Mouse (Mus musculus) T-helper 1 cell (primary cell): ENCODE measurements around the gene Akt3.

Source experiments
- in situ Hi-C: fragments of 300-600 bp; cut with MboI, MseI; formaldehyde crosslinking; loops from one replicate; pipeline ENCODE4 v1.15.1; 2025; ENCODE audit warnings: high pct_unique_total_duplicates

Akt3 gene

DNA sequence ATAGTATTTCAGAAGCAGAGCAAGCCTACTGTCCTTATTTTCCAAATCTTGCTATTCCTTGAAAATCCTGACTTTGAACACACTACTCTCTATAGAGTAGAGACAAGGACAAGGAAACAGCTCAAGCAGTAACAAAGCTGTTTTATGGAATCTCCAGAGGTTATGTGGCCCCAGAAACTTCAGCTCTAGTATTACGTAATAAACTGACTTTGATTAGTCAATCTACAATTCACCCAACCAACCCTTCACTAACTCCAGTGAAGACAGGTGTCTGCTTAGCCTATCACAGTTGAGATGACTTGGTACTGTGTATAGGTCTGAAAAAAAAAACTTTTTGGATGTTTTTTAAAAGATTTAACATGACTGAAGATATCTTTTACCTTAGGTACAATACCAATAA lies 67.6 kb downstream of the Akt3 start:
- in situ Hi-C loops: no loop called here

DNA sequence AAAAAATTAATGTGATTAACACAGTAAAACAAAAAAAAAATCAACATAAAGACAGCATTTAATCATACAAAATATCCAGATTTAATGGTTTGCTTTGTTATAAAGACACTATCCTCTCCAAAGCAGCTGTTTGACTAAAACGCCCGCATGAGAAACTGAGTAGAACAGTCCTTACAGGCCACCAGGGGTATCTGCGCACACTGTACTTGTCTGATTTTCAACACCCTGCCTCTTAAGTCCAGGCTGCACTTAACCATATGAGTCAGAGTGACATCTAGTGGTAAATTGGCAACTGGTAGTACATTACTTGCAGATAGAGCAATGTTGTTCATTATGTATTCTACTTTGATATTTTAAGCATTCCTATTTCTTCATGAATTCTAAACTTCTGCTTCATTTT lies 69.3 kb downstream of the Akt3 start:
- in situ Hi-C loops: no loop called here

DNA sequence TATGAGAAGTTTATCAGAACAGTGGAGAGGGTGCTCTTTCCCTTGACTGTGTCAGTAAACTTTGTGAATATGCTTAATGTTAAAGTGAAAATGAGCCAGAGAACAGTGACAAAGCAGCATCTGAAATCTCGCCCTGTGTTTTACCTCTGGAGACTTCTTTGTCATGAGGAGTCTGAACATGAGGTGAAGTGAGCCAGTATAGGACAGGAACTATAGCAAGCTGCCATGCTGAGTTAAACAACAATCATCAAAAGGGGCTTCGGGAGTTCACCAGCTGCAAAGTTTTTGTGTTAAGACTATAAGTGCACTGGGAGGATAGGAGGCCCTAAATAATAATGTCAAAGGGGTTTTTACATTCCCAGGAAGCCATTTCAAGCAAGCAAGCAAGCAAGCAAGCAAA lies 71.3 kb downstream of the Akt3 start:
- in situ Hi-C loops: no loop called here

DNA sequence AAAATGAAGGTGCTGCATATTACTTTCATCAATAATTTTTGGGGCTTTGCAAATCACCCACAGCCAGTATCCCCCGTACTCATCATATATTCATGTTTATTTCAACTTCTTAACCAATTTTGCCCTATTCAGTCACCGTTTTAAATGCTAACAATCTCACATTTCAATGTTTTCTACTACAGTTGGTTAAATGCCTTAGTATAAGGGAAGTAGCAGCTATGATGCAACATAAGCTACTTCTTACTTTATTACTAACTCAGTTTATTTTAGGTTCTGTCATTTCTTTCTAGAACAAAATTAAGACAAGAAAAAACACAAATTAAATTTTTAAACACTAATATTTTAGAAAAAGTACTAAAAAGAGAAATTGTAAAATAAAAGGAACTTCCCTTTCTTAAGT lies 78.4 kb downstream of the Akt3 start:
- in situ Hi-C loops: loop anchor here (5.0 kb wide), 1 partner anchor 297 kb away; no protein-coding TSS in a partner anchor

DNA sequence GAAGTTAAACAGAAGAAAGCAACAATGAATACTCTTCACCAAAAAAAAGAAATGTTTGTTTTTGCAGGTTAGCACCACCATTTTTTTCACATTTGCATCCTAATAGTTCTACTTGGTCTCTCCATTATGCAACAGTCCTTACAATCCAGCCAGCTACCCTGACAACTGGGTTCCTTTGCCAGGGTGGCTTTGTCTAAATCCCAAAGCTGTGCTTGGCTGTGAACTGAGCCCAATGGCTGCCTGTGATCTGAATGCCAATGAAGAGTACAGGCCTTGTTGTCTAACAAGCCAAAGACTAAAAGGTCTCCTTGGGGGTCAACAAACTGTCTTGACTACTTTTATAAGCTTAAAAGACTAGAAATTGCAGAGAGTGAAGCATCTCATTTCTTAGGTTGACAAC lies 82.6 kb downstream of the Akt3 start:
- in situ Hi-C loops: loop anchor here (5.0 kb wide), 1 partner anchor 293 kb away; no protein-coding TSS in a partner anchor

DNA sequence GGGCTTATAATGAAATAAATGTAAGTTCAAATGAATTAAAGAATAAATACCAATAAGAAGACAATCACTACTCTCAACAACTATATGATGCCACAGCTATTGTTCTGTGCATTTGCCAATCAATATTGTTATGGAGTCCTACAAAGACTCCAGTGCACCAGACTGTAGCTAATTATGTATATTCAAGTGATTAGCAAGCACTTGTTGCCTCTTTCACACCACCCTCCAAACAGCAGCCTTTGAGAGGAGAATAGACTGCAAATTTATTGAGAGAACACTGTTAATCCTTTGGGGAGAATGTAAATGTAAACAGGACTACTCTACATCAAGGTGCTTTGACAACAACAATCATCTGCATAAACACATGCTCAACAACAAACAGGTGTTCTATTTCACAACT lies 86.7 kb downstream of the Akt3 start:
- in situ Hi-C loops: no loop called here

DNA sequence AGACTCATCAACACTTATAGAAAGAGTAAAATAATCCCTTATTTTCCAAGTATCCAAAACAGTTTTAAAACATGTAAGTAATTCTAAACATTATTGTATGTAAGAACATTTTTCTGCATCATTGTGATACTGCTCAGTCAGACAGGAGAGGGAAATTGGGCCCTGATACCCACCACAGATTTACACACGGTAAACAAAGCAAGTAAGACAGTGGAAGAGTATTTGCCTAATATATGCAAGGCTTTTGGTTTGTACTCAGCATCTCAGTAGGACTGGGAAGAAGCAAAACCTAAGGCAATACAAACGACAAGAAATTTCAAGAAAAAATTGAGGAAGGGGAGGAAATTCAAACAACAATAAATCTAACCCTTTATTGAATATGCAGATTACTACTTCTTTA lies 92.2 kb downstream of the Akt3 start:
- in situ Hi-C loops: no loop called here

DNA sequence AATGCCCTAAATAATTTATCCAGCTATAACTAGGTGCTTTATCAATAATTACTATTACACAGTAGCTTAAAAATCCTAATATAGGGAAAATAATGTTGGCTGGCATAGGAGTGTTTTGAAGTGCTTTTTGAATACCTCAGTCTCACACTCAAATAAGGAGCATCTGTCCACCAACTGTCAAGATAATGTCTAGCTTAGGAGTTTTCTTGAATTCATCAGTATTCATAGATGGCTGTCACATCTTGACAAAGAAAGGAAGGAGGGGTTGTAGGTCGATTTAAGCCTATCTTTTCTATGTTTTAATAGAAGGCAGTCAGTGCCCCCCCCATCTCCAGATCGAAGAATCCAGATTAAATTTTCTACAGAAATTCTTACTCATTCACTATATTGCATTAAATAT lies 92.7 kb downstream of the Akt3 start:
- in situ Hi-C loops: no loop called here

DNA sequence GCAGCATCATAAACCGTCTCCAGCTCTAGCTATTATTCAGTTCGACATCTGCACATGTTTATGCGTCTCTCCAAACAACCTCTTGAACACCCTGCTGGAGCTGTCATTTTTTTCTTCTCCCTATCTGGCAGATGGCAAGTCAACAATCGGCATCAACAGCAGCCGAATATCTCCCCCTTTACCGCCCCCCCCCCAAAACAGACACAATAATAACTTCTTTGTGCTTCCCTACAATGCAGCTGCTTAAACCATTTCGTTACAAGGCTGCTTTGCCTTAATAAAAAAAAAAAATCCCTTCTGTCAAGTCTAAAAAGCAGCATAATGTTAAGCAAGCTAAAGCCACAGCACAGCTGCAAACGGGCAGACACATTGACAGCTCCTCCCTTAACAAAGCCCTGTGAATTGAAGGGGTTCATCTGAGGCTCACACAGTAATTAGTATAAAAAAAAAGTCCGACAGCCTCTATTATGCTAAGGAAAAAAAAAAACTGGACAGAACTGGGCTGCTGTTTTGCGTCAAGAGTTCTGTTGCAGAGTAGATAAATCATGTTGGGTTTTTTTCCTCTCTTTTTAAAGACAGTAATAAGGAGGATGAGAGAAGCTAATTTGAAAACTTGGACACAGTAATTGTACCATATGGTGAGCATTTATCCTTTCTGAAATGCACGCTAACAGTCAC lies 107.5 kb downstream of the Akt3 start:
- in situ Hi-C loops: no loop called here

DNA sequence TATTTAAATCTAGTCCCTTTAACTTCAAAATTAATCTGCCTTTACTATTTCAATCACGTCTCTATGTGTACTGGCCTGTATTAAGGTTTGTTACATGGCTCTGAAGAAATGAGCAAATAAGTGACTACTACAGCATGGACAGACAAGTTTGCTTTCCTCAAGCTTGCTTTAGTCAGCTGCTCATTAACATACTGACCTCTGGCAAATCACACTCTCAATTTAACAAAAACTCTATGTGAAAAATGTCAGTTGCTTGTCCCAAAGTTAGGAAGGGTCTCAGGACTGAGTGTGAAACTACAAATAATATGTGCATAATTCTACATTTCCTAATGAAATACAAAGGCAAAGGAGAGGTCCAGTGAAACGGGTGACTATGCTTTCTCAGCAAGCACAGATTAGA lies 109.3 kb downstream of the Akt3 start:
- in situ Hi-C loops: no loop called here

DNA sequence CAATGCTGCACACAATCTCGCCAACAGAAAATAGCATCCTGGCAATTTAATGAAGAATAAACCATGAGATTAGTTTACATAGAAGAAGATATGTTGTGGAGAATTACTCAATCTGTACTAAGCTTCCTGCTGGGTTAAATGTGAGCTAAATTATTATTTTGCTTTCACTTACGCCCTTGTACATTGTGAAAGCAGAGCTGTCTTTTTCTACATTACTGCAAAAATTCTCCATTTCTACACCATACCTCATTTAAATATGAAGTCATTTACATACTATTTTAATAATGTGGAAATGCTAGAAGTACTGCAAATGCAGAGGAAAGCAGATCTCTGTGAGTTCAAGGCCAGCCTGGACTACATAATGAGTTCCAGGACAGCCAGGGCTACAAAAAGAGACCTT lies 116.5 kb downstream of the Akt3 start:
- in situ Hi-C loops: no loop called here

DNA sequence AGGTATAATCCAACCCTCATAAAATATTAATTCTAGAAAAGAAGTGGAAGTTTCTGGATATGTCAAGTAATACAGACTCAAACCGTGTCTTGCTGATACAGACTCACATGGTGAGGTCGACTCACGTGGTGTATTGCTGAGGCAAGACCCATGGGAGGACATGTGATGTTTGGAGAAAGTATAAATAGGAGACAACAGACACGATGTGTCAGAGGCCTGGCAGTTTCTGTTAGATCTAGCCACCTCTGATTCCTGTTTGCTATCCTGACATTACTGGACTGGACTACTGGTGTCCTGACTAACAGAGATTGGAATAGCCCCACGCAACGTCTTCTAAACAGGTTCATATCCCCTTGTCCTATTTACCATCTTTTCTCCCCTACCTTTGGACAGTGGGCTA lies 118.4 kb downstream of the Akt3 start:
- in situ Hi-C loops: no loop called here

DNA sequence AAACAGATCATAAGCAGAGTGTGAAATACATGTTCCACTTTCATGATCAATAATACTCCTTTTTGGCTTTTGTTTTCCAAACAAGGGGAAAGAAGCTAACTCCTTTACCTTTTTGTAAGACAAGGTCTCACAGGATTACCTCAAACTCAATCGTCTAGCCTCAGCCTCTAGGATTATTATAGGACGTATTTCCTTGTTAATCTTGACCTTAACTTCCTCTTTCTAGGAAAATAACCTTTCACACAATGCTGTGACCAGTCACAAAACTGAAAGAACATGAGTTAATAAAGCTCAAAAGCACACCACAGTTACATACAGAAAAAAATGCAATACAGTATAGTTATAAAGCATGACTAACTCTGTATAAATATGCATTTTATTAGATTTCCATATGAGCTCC lies 126.5 kb downstream of the Akt3 start:
- in situ Hi-C loops: no loop called here

DNA sequence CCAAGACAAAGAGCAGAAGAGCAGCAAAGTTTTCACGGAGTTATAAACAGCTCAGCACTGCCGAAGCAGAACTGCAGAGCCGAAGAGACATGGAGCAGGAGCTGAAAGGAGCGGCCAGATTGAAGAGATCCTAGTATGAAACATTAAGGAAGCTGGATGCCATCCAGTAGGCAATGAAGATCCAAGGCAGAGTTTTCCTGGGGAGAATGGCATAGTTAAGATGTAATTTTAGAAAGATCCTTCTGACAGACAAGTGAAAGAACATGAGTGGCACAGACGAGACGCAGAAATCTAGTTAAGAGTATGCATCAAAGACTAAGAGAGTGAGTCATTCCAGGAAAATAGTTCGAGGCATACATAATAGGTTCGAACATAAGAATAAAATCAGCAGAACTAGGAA lies 131.3 kb downstream of the Akt3 start:
- in situ Hi-C loops: no loop called here

DNA sequence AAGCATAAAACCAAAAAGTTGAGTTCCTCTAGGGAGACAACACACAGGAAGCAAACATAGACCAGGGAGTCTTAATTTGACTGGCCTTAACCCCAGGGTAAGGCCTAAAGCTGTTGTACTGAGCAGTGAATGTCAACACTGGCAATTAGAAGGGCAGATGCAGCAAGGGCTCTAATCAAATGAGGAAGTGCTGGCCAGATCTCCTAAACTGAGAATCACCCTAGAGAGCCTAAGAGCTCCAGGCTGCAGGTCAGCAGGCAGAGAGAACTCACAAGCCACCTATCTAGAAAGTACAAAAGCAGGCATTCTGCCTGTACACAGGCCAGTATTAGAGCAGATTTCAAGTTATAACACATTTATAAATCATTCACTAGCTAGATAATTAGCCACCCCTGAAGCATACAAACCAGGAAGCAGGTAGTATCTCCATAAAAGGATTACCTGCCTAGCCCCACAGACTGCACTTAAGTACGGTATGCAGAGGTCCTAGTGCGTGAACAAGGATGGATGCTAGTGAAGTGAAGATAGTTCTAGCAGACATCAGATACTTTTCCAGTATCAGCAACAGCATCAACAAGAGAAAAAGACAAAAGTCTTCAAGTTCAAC lies 147.2 kb downstream of the Akt3 start:
- in situ Hi-C loops: no loop called here

DNA sequence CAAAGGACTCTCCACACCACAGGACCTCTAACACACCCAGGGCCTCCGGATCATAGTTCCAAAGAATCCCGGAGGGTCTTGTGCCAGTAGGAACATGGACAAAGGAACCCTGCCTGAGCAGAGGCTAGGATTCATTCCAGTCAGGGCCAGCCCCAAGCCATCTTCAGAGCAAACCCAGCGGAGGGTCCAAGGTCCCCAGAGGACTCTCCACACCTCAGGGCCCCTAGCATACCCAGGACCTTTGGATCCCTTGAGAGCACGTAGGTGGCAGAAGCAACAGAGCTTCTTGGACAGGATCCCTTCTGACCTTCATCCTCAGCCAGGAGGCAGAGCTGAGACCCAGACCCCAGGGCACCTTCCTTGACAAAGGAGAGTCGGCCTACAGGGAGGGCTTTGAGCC lies 167.5 kb downstream of the Akt3 start:
- in situ Hi-C loops: no loop called here

DNA sequence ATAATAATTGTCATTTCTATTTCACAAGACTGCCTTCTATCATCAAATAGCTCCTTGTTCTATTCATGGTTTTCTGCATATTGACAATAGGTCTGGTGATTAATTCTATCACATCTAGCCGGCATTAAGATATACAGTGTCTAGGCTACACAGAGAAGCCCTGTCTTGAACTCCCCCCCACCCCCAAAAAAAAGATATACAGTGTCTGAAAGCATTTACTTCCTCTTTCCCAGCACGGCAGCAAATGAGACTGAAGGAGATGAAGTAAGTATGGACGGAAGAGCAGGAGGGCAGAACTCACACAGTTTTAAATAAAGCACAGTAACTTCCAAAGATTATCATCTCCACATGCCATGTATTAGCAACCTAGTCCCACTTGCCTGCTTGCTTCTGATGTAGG lies 168.5 kb downstream of the Akt3 start:
- in situ Hi-C loops: no loop called here

DNA sequence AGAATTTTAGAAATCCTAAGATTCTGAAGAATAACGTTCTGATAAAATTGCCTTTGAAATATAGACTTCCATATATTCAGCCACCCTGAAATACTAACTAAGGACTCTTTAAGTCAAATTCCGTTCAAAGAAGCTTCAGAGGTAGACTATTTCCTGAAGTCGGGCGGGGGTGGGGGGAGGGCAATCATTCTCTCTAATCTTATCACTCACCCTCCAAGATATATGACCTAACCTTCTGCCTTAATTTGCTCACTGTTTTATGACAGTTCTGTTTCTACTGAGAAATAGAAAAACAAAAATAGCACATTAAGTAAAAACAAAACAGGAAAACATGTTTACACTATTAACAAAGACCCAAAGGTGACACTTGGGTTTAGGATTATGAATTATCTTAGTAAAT lies 169.0 kb downstream of the Akt3 start:
- in situ Hi-C loops: no loop called here

DNA sequence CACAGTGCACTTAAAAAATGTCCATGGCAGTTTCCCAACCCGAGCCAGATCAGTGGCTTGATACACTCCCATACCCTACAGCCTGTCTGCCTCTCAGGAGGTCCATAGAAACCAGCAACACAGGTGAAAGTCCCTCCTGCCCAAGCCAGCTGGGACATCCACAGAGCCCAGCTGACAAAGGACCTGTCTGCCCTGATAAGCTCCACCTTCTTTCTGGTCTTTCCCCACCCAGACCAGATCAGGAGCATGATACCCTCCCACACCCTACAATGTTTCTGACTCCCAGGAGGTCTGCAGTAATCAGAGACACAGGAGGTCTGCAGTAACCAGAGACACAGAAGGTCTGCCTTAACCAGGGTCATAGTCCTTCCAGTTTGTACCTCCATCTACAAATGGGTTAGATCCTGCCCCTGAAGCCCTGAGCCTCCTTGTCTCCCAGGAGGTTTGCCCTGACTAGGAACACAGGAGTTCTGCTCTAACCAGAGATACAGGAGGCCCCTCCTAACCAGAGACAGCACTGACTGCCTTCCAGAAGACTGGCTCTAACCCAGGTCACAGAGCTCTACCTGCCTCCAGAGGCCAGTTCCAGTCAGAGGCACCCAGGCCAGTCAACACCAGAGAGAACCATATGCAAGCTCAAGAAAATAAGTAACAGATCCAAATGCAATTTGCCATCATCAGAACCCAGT lies 175.9 kb downstream of the Akt3 start:
- in situ Hi-C loops: no loop called here

DNA sequence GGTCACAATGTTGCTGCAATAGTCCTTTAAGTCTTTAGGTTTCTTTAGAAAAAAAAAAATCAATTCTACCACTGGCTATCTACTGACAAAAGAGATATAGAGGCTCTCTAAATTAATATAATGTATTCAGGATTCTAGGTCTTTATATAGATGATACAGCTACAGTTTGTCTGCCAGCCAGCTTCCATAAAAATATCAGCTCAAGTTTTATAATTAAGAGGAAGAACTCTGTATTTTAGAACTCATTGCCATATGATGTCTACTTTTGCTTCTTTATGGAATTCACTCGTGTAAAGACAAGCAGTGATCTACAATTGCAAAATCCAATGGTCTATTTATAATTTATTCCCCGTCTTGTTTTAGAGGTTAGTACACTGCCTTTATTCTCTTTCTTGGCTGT lies 188.8 kb downstream of the Akt3 start:
- in situ Hi-C loops: no loop called here

DNA sequence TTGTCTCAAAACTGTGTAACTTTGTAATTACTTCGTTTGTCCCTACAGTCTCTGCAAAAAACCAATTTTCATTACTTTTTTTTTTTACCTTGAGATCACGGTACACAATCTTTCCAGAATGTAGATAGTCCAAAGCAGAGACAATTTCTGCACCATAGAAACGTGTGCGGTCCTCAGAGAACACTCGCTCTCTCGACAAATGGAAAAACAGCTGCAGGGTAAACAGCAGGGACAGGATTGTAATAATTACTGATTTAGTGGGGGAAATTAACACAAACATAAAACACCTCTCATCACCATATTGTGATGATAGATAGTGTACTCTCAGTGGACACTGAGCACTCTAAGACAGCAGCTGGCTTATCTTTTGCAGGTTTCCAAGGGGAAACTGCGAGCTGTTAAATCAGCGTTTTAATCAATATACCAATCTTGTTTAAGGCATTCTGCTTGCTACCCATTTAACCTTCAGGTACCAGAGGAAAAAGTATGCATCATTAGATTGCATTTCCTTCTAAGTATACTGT lies 190.8 kb downstream of the Akt3 start:
- in situ Hi-C loops: no loop called here

DNA sequence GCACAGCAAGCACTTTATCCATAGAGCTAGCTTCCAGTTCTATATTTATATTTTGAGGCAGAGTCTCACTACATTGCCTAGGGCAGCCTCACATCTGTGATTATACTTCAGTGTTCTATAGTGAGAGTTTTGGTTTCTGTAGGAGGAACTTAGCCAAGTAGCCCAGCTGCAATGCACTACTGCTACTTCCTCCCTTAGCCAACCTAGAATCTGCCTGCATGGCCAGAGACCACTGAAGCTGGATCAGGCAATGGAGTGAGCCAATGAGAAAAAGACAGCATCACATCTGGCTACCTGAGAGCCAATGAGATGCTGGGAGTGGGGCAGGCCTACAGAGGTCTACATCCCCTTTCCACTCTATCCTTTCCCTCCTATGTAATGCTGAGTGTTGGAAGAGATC lies 192.3 kb downstream of the Akt3 start:
- in situ Hi-C loops: no loop called here

DNA sequence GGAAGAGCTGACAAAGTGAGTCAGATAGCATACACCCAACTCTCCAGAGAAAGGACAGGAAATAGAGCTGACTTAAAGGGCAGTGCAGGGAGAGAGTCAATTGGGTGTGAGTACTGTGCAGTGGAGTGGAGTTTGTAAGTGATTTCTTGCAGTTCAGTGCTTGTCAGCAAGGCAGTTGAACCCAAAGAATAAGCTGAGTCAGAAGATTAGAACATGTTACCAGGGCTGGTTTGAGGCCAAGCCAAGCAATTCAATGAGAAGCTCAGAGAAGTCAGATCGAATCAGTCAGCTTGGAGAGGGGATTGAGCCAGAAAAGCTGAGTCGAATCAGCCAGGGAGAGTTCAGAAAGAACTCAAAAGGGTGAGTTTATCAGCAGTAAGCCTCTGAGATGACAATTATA lies 196.2 kb downstream of the Akt3 start:
- in situ Hi-C loops: no loop called here
